Mouse (Mus musculus) thymus, postnatal 4 days (tissue): ENCODE results near the gene Chst11.
A peak's percentile ranks its signal among the peaks of the same experiment; 100 is the strongest.

Source experiments
- DNase-seq: peaks from one replicate; pipeline ENCODE4 v3.0.0; 2021

Gene Chst11

DNA sequence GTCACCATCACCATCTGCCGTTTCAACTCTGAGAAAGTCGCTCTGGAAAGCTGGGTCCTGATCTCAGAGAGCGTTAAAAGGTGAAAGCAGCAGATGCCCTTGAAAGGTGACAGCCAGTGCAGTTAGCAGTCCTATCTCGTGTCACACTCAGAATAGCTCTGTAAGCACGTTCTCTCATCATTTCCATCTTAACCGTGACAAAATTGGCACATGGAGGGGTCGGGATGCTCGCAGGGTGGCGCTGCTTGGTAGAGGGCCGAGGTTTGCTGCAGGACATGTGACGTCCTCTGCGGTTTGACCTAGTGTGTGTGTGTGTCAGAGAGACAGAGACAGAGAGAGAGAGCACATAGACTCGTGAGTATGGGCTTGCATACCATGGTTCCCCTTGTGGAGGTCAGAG lies 94.5 kb downstream of the Chst11 start:
- peak; percentile 67 for DNase-seq

DNA sequence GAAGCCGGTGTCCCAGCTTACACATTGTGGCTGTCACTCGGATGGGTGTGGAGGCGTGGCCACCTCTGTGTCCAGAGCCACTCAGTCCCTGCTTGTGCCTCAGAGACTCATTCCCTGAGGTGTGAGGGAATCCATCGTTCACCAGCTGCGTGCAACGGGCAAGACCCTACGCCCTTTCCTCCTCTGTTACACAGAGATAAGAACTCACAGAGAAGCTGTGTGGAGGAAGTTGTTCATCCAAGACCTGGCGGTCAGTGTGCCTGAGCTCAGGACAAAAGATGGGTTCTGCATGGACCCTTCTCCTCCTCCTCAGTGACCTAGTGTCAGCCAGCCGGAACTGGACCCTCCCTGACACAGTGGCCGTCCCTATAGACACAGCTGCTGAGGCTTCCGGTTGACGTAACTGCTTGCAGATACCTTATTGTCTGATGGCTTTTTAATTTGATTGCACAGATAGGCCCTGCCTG lies 95.0 kb downstream of the Chst11 start:
- no peak for DNase-seq

DNA sequence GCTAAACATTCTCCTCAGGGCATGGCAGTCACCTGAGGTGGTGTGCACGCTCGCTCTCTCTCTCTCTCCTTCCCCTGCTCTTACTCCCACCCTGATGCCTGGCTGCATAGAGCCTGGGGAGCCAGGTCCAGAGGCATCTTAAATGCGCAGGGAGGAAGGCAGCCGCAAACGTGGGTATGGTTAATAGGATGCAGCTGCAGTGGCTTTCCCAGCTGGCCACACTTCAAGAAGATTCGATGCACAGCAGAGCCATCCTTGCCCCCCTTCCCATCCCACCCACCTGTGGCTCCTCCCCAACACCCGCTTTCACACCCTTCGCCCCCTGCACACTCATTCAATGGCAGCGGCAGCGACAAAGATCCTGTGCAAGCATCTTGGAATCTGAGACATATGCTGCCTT lies 95.6 kb downstream of the Chst11 start:
- DNase-seq = peak; percentile 51

DNA sequence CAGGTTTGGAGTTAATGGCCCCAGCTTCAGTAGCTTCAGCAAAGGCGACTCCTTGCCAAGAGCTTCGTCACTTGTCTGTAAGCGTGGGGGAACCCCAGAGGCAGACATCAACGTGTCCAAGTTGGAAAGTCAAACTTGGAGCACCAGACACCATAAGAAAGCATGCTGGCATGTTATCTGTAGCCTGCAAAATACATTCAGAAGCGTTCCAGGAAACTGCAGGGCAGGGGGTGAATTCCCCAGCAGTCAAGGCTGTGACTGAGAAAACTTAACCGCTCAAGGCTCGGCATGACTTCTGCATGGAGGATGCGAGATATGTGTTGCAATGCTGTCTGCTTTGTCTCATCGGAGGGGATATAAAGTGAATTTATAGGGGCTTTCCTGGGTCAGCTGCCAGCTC lies 98.6 kb downstream of the Chst11 start:
- DNase-seq = no peak

DNA sequence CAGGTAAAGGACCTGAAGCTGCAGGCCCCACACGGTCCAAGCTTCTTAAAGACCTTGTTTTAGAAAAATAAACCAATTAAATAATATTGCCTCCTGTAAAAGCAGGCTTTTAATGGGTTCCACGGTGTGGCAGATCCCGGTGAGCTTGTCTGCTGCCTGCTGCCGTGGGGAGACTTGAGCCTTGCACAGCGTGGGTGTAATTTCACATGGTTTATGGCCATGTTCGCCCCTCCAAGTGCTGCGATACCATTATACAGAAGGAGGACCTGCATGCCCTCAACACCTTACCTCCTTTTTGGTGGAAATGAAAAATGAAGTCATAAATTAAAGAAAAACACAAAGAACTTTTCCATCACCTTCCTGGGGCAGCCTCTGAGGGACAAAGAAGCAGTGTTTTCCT lies 103.0 kb downstream of the Chst11 start:
- DNase-seq = no peak

DNA sequence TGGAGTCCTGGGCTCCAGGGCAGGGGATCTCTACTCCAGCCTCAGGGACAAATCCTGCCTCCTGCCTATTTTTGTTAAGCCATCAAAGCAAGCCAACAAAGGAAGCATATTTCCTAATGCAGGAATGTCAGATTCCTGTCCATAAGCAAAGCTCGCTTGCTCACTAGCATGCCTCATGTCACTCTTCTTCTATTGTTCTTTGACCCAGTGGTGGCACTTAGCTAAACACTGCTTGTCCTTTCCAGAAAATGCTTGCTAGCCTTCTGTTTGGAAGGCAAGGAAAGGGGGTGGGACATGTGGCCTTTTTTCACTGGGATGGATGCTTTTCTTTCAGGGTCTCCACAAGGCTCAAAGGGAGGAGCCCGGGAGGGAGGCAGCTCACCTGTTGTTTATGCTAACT lies 103.5 kb downstream of the Chst11 start:
- no peak for DNase-seq

DNA sequence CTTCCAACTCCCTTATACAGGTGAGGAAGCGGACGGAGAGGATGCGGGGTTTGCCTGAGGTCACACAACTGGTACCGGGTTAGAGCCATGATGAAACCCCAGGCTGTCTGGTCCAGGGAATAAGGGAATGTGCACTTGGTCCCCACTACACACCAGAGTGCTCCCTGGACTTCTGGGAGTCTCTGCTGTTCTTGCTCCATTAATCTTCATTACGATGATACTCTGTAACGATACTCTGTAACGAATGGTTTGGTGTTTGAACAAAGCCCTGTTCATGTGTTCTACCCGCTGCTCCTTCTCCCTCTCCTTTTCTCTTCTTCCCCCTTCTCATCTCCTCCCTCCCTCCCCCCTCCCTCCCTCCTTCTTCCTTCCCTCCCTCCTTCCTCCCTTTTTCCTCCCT lies 104.9 kb downstream of the Chst11 start:
- DNase-seq = no peak

DNA sequence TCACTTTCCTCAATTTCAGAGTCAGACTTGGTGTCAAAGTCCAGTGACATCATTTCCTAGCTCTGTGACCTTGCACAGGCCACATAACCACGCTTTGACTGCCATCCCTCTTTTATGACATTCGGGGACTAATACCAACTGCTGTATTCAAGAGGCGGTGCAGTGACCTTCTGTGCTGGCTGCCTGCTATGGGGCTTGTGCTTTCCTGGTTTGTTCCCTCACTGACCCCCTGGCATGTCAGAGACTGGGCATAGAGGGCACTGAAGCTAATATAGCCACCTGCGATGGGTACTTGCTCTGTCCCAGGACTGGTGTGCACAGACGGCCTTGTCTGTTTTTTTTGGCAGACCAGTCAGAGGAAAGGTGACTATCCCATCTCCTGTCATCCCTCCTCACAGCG lies 108.4 kb downstream of the Chst11 start:
- no peak for DNase-seq

DNA sequence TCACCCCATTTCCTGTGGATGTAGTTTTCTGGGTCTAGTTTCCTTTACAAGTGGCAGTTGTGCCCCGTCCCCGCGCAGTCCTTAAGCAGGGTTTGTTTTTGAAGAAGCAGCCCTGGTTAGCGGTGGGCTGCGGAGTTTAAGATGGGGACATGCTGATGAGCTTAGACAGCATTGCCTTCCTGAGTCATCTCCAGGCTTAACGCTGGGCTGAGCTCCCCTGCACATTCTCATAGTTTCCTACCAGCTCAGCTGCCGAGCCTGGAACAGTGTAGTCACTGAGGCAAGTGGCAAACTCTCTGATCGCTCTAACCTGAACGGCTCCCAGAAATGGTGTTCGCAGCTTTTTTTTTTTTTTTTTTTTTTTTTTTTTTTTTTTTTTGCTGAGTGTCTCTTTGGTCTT lies 109.0 kb downstream of the Chst11 start:
- peak; percentile 44 for DNase-seq

DNA sequence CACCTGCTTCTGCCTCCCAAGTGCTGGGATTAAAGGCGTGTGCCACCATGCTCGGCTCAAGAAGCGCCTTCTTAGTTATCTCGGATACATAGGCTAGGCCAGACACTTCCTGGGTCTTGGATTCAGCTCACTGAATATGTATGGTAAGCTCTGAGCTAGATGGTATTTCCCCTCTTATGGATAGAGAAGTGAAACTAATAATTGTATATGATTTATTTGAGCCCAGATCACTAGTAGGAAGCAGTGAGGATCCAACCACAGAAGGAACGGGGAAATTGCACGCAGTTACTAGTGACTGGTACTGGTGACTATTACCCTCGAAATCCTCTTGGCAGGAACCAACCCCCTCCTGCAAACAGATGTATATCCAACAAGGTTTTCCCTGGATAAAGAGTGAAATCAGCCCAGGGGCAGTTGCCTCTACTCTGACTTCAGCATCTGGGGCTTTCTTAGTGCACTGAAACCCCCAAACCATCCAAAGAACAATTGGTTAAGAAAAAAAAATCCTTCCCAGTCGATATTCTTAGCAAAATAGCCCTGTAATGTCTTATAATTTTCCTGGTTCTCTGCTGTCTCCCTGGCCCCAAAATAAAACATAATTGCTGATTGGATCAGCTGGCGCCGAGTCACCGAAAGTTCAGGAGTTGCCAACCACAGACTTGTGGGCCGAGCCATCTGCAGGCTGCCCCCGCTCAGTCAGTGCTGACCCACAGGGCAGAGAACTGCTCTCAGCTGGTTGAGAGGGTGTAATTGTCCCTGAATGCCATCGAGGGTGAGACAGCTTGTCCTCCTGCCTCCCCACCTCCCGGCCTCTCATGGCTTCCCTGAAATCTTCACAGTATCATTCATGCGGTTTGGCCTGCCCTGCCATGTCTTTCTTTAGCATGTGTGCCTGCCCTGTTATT lies 109.8 kb downstream of the Chst11 start:
- DNase-seq = no peak

DNA sequence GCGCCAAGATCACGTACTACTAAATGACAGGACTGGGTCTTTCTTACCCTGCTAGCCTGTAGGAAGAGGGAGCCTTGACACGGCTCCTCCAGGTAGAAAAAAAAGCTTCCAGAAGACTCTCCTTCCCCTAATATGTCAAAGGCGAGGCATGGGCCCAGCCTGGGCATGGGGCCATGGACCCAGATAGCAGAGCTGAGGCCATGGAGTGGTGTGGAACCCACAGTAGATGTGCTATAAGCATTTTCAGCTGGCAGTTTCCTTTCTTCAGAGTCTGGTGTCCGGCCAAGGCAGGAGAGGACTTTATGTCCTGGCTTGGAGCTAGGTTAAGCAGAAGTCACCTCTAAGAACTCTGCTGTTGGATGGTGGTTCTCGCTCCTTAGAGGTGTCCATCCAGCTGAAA lies 111.0 kb downstream of the Chst11 start:
- no peak for DNase-seq

DNA sequence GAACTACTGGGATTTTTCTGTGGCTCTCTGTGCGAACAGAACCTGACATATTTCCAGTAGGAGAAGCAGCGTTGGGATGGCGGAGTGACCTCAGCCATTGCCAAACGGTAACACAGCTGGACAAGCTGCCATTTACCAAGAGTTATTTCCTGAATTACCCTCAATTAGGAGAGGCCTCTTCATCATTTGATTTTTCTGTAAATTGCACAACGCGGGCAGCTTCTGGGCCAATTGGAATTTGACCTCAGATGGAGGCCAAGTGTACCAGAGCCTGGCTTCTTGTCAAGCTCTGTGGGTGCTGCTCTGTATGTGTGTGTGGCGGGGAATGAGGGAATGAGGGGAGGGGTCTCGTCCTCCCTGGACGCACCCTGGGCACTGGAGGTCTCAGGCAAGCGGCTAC lies 113.6 kb downstream of the Chst11 start:
- DNase-seq = no peak

DNA sequence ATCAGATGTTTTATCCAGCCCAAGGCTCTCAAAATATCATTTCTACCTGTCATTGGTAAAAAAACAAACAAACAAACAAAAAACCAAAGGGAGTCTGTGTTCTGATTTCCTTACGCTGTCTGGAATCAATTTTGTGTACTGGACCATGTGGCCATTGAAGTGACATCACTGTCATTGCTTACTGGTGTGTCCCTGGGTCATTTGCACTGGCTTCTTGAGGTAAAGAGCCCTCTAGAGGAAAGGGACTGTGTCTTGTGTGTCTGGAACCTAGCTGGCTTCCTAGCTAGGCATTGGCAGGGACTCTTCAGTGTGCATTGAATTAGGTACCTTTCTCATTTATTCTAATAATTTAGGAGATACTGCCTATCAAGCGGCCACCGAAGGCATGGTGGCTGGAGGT lies 114.4 kb downstream of the Chst11 start:
- DNase-seq = no peak

DNA sequence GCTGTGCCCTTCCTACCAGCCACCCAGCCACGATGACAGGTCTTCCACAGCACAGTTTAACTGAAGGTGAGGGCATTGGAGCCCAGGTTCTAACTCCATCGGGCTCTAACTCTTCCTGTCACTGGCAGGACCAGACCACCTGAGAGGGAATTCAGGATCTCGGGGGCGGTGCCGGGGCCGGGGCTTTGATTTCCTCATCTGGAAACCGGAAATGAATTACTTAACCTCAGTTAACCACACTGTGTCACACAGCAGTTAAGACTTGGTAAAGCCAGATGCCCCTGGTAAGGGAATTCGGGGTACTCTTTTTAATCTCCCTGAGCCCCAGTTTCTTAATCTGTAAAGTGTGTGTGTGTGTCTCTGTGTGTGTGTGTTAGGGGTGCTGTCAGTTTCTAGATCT lies 115.6 kb downstream of the Chst11 start:
- DNase-seq = no peak

DNA sequence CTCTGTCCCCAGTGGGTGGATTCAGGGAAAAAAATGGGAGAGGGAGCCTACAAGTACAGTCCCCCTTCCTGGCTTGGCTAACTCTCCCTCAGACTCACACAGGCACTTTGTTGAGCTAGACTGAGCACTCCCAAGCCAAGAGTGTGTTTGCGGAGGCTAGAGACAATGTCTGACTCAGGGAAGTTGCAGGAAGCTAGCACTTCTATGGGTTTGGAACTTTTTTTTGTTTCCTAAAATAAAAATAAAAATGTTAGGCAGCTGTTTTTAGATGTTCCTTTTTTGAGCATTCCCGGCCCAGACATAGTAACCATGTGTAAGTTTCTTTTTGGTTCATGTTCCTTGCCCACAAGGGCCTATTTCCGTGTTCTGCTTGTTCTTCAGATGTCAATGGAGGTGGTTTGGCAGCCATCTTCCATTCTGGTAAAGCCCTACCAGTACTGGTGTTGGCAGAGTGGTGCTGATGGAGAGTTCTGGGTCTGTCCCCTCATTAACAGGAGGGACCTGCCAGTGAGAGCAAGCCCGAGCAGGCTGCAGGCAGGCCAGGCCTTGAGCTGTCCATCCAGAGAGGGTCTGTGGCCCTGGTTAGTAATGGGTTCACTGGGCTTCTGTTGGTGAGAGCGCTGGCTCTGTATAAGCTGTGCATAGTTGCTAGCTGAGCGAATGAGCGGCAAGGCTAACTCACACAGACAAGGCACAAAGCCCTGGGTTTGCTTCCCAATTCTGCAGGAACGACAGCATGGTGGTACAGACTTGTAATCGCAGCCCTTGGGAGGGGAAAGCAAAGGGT lies 116.3 kb downstream of the Chst11 start:
- no peak for DNase-seq

DNA sequence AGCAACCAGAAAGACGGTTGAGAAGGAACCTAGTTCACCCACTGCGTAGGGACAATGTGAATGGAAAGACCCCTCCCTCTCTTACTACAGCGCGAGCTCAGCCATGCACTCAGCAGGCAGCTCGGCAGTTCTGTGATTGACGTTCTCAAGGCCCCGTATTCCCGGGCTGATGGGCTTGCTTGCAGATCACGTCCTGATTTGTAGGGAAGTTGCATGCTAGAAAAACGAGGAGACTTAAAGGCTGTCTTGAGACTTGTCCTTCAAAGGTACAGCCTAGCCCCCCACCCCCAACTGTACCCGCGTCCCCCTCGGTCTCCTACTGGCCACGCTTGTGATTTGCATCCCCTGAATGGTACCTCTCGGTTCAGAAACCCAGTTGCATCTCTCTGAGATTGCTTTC lies 117.4 kb downstream of the Chst11 start:
- no peak for DNase-seq

DNA sequence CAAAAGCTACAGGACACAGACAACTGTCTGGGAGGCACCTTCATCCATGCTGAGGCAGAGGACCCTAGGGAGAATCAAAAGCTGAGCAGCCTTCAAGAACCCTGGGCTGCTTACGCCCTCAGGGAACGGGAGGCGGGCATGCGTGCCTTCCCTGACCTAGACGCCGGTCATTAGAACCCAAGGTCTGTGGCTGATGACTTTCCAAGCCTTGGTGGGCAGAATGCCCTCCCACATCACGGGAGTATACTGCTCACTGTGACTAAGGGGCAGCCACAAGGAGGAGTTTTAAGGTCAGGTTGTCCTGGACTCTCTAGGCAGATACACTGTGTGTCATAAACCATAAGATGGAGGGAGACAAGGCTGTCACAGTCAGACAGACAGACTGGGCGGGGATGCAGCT lies 118.9 kb downstream of the Chst11 start:
- no peak for DNase-seq

DNA sequence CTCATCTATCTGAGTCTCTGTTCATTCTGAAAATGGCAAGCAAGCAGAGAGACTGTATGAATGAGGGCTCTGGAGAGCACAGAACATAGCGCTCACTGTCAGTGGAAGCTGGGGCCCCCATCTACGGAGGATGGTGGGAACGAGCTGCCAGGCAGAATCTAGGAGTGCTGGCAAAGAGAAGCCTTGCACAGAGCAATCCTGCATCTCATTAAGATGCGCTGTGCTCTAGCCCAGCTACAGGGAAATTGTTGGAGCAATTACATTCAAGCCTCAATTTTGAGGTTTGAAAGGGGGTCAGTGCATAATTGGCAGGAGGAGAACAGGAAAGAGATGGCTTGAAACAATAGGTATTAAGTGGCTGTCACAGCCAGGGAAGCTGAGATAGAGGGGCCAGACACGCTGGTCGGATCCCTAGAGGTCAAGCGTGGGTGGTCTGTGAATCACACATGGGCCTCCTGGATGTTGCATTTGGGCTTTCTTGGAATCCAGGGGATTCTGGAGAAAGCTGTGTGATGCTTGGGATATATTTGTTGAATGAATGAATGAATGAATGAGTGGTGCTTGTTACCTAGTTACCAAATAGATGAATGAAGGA lies 121.0 kb downstream of the Chst11 start:
- no peak for DNase-seq

DNA sequence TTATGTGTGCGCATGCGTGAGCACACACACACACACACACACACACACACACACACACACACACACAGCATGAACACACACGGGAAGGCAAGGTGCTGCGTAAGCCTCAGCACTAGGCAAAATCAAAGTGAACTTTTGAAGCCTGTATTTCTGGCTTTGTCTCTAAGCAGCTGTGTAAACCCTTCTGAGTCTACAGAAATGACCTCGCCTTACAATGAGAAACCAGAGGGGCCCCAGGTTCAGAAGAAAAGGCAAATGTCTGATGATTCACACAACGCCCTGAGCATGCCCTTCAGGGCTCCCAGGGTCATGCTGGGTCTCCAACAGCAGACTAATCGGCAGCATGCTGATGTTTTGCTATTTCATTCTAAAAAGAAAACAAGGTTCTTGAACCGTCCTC lies 122.1 kb downstream of the Chst11 start:
- DNase-seq = no peak

DNA sequence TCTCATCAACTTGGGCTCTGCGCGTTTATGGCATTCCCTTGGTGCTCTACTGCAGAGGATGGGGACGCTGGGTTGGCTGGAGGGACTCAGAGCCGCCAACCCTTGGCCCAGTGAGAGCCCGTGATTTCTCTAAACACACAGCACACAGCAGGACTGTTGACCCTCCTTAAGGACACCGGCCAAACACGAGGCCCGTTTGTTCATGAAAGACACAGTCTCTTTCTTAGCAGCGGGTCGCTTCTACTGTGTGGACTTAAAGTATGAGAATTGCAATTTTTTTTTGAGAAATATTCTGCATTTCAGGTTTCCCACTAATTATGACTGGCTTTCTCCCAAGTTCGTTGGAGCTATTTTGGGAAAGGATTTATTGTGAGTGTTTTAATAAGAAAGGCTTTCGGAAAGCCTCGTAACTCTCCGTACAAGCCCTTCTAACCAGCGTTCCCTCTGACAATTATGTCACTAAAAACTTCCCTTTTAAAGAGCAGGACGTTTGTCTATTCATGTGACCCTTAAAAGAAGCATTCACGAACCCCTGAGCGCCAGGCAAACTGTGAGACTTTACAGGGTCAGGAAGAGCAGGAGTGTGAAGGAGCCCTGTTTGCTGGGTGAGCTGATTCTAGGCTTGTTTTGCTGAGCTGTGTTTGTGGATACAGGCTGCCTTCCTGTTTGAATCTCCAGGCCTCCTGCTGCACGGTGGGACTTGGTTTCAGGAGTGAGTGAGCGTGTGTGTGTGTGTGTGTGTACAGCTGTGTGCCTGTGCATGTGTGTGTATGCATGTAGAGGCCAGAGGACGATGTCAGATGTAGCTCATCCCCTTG lies 122.8 kb downstream of the Chst11 start:
- no peak for DNase-seq

DNA sequence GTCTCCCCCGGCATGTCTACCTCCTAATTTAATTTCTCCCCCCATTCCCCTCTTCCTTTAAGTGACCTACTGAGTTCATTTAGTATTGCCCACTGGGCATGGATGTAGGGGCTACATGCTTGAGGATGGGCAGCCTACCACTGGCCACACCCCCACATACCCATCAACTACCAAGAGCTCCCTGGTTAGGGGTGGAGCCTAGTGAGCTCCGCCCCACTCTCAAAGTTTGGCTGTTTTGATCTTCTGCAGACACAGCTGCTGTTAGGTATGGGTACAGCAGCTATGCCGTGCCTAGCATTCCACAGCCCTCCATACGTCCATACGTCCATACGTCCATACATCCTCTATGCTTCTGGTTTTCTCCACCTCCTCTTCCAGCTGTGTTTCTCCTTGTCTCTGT lies 123.6 kb downstream of the Chst11 start:
- peak; percentile 67 for DNase-seq

DNA sequence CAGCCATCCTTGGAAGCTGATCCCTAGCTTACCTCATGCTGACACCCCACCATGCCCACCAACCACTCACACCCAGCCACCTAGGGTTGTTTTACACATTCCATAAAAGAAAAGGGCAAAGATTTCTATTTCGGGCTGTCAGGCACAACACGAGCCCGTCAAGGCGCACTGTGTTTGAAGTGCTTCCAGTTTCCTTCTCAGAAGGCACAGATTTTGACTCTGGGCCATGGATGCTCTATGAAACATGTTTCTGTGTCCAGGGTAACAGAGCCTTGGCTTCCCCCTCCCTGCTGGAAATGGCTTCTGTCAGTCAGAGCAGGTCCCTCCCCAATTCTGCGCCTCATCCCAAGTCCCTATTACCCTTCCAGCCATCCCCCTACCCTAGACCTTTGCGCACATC lies 125.7 kb downstream of the Chst11 start:
- DNase-seq = no peak

DNA sequence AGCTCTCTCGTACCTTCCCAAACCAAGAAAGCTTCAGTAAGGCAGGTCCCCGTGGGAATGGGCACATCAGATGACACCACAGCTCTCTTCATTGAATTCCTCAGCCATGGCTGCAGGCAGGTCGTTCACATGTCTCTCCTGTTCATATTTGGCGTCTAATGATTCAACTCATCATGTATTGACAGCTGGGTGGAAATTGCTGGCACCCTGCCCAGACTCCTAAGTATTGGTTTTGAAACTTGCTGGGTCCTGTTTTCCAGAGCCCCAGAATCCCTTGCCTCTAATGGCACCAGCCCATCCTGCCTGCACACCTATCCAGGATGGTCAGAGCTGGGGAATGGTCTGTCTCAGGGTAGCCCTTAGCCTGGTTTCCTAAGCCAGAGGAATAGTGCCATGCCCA lies 127.0 kb downstream of the Chst11 start:
- DNase-seq = no peak
